Mouse (Mus musculus): ENCODE data around the gene Tle6.

Gene Tle6

GRCm38 (mm10) chr10:81623441-81623840 is 22.6 kb upstream of the Tle6 start:
- no peak for DNase-seq (ENCODE audit: low spot score in 2 of 2)

DNA sequence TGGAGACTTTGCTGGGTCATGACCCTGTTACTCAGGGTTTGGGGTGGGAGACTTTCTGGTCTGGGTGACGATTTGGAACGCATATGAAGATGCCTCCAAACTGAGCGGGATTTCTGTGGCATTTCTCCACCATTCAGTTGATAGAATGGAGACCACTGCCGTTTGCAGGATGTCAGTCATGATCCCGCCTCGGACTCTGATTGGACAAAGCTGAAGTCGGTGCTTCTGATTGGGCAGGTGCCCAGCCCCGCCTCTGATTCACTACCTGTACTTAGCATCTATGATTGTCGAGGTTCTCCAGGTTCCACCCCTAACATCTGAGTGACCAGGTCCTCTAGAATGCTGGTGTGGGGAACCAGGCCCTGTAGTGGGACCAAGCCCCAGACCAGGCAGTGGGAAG is 19.9 kb upstream of the Tle6 start:
- no peak for DNase-seq (ENCODE audit: low spot score in 2 of 2)

DNA sequence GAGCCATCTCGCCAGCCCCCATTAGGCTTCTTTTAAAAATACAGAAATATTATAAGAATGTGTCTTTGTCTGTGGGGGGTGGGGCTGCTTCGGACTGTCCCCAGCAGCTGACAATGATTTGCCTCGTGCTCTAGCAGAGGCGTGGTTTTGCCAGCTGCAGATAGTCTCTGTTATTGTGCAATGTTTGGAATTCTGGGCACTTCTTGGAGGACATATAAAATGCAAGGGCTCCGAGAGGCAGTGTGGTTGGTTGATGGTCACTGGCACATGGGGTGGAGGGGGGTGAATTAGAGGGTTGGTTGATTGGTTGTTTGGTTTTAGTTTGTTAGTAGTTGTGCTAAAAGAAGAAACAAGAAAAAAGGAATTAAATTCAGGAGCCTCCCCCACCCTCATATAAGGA is 19.1 kb upstream of the Tle6 start:
- no peak for DNase-seq (ENCODE audit: low spot score in 2 of 2)

GRCm38 (mm10) chr10:81615486-81615885 is 14.6 kb upstream of the Tle6 start:
- no peak for DNase-seq (ENCODE audit: low spot score in 2 of 2)

DNA sequence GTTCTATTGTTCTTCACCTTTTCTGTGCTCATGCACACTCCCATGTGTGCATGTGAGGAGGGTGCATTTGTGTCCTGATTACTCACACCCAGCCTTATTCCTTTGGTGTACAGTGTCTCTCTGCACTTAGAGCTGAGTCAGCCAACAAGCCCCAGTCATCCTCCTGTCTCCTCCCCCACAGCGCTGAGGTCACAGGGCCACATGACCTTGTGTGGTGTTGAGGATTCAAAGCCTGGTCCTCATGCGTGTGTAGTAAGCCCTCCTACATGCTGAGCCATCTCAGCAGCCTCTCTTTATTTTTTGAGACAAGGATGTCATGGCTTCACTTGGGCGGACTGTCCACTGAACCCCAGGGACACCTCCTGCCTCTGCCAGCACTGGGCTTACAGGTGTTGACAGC is 11.9 kb upstream of the Tle6 start:
- no peak for DNase-seq (ENCODE audit: low spot score in 2 of 2)

DNA sequence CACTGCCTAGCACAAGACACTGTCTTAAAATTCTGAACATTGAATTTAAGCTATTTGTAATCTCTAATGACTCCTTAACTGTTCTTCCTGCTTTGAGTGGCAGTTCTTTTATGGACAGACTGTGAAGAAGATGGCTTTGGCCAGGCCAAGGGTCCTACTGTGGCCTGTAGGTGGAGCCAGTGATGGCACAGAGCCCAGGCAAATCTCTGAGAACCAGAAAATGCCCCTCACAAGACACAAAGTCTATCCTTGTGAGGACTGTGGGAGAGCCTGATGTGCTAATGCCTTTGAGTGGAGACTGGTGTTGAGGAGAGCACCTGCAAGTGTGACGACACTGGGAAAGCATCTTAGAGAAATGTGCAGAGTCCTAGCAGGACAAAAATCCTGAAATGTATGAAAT is 7.4 kb upstream of the Tle6 start:
- no peak for DNase-seq (ENCODE audit: low spot score in 2 of 2)

DNA sequence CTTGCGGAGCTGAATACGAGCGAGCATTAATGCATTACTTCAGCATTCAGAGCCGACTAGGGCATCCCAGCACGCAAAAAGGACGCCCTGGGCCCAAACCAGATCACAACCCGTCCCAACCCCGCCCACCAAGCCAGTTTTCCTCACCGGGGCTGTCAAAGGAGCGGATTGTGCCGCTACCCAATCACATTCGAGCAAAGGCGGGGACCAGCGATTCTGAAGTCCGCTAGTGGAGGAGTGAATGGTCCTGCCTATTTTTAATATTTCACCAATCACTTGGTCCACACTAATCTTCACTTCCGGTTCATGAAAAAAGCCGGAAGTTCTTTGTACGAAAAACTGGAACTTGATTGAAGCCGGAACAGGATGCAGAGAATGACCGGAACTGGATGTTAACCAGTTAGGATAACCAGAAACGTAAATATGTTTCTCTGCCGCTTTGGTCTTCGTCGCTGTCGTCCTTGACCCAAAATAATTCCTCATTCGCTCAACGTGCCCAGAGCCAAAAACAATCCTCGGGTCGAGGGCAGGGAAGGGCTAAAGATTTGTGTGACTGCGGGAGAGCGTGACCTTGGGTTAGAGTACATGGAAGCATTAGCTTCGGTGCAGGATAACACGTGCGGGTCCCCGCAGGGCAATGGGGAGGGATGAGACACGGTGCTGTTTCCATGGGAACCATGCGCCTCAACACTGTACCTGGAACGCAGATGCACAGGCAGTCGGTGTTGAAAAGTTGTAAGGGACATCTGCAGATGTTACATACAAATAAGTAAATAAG is 5.3 kb upstream of the Tle6 start, which contains the start of gene BC025920:
BC025920 (plus strand) TSS at position 297 of the 778 bp plus-strand sequence.
- DNase-seq (ENCODE audit: low spot score in 2 of 2): peak; percentile 91 to 96

DNA sequence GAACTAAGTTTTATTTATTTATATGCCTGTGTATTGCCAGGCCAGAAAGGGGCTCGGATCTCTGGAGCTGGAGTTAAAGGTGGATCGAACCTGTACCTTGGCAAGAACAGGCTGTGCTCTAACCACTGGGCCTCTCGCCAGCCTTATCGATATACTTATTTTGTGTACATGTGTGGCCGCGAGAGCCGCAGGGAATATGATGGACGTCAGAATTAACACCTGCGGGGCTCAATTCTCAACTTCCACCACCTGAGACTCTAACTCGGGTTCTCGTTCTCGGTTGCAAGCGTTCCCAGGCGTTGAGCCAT is 4.7 kb upstream of the Tle6 start:
- peak in 1 of 2 experiments; percentile 49 for DNase-seq (ENCODE audit: low spot score in 2 of 2)

GRCm38 (mm10) chr10:81604968-81605665 is 4.2 kb upstream of the Tle6 start:
- DNase-seq (ENCODE audit: low spot score in 2 of 2): peak; percentile 74 to 84

DNA sequence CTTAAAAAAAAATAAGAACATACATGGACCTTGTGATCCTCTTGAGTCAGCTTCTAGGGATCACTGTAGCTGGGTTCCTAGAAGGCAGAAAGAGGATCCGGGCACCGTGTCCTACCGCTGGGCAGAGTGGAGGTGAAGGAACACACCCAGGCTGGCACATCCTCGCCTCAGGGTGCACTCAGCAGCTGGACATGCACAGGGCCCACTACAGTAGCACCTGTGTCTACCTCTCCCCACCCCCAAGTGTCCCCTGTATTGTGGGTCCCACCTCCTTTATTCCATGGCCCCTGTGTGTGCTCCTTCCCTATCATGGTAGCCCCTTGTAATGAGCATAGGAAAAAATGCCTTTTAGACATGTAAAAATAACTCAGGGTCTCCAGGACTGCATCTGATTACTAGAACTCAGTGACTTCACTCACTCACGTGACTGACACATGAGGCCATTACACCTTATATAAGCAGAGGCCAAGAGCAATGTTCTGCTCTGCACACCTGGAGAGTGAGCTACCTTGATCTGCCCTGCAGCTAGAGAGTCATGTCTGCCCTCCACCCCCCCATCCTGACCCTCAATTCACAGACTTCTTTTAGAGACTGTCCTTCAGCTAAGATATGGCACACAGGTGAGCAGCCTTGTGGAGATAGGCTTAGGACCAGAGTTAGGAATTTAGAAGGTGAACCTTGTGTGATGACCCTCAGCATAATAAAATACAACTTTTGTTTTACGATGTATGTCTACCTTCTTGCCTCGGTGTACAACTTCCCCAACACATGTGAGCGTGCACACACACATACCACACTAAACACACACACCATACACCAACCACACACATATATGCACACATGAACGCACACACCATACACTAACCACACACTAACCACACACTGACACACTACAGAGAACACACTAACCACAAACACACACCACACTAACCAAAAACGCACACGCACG is 3.4 kb upstream of the Tle6 start:
- no peak for DNase-seq (ENCODE audit: low spot score in 2 of 2)

GRCm38 (mm10) chr10:81602741-81603151 is 1.9 kb upstream of the Tle6 start:
- no peak for DNase-seq (ENCODE audit: low spot score in 2 of 2)

DNA sequence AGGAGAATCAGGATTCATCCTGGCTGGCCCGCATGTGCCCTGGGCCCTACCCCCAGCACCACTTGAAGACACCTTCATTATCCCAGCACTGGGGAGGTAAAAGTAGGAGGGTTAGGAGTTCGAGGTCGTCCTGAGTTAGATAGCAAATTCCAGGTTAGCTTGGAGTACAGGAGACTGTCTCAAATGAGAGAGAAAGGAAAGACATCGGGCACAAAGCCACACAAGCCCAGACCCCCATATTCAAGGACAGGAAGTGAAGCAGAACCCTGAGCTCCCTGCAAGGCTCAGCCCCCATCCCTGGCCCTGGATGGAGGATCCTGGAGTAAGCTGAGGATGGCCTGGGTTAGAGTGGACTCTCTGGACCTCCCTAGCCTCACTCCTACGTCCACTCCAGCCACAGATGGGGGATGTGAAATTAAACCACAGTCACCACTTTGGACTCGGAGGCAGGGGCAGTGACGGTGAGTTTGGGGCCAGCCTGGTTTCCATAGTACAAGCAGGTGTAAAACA is 578 bp upstream of the Tle6 start:
- DNase-seq (ENCODE audit: low spot score in 2 of 2): no peak

- DNase-seq (ENCODE audit: low spot score in 2 of 2): no peak
Measured at GRCm38 (mm10) chr10:81600096-81600495, 777 bp downstream of the Tle6 start.

- DNase-seq (ENCODE audit: low spot score in 2 of 2): no peak
Measured at GRCm38 (mm10) chr10:81599630-81600029, 1.2 kb downstream of the Tle6 start.

GRCm38 (mm10) chr10:81598871-81599270 is 2.0 kb downstream of the Tle6 start:
- no peak for DNase-seq (ENCODE audit: low spot score in 2 of 2)

DNA sequence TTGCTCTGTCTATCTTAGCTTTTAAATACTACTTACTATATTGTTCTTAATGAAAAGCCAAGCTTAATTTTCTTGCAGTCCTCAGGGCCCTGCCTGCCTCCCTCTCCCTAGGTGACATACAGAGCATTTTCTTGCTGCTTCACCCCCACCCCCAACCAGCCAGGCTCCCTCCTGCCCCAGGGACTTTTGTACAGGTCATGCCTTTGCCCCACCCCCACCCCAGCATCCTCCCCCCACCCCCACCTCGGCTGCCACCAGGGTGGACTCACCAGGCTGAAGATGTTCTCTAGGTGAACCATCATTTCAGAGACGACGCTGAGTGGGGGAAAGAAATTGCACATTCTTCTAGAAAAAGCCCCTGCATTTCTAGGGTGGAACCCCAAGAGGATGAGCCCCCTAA is 2.5 kb downstream of the Tle6 start:
- DNase-seq (ENCODE audit: low spot score in 2 of 2): no peak

GRCm38 (mm10) chr10:81597137-81597950 is 3.5 kb downstream of the Tle6 start:
- DNase-seq (ENCODE audit: low spot score in 2 of 2): no peak

DNA sequence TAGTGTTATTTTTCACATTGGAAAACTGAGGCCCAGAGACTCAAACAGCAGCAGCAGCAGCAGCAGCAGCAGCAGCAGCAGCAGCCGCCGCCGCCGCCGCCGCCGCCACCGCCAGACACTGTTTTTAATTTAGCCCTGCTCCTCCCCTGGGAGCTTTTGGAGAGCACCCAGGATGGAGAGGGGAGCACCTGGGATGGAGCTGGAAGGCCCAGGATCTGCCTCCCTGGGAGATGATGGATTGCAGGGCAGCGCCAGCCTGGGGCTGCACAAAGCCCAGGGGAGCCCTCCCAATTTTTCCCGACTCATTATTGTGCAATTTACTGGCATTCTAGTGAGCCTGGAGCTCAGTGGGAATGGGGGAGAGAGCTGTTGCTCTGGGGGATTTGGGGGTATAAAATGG is 4.3 kb downstream of the Tle6 start:
- no peak for DNase-seq (ENCODE audit: low spot score in 2 of 2)

DNA sequence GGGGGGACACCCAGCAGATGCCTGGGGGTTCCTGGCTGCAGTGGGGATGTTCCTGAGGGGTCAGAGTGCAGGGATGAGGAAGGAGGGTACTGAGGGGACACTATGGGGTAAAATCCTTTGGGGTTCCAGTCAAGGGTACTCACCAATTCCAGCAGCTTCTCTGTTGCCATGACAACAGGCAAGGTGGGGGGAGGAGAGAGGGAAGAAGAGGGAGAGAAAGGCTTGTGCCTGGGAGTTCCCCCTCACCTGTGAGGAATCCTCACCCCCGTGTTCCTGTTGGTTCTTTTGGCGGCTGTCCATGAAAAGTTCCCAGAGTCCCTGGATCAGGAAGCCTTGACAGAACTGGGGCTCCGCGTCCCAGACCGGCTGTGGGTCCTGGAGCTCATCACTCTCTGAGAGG is 5.3 kb downstream of the Tle6 start:
- no peak for DNase-seq (ENCODE audit: low spot score in 2 of 2)

GRCm38 (mm10) chr10:81593935-81594334 is 6.9 kb downstream of the Tle6 start:
- DNase-seq (ENCODE audit: low spot score in 2 of 2): no peak

DNA sequence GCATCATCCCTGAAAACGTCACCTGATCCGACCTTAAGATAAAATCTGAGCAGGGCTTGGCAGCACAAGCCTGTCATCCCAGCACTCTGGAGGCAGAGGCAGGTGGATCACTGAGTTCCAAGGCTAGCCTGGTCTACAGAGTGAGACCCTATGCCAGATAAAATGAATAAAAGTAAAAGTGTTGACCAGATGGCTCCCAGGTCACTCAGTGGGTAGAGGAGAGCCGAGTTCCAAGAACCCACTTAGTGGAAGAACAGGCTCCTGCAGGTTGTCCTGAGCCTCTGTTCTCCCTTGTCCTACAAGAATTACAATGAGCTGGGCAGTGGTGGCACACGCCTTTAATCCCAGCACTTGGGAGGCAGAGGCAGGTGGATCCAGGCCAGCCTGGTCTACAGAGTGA is 7.7 kb downstream of the Tle6 start:
- DNase-seq (ENCODE audit: low spot score in 2 of 2): no peak

Data from right cerebral cortex, postnatal 36 days (tissue).